Mouse (Mus musculus): ENCODE results near the gene Nckipsd. TPM values are rescaled to one million over a fixed set of nuclear protein-coding genes. Genes with fewer than 3 reads are reported as not detected.

The Nckipsd gene
- polyA plus RNA-seq, 1 experiment from 2014 or later, result 20.7 TPM

DNA sequence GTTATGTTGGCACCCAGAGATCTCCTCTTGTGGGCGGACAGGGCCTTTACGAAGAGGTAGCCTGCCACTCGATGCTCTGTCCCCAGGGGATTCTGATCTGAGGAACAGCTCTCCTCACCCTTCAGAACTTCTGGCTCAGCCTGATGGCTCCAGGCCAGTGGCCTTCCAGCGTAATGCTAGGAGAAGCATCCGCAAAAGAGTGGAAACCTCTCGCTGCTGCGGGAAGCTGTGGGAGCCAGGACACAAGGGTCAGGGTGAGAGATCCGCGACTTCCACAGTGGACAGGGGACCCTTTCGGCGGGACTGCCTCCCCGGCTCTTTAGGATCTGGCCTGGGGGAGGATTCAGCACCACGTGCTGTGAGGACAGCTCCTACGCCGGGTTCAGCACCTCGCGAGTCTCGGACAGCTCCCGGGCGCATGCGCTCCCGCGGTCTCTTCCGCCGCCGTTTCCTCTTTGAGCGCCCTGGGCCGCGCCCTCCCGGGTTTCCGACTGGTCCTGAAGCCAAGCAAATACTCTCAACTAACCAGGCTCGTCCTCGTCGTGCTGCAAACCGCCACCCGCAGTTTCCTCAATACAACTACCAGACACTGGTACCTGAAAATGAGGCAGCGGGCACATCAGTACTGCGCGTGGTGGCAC is 18.7 kb downstream of the Nckipsd start:
- no peak for ATAC-seq (ENCODE audit: low read depth)
- no peaks in the 10 kb centered on the region for H3K9me3 ChIP-seq
- H3K27ac ChIP-seq (replicated peaks), result peak overlapping the region; percentile 87
- peaks cover 66% of the 10 kb centered on the region for H3K27me3 ChIP-seq
- H3K36me3 ChIP-seq, result peaks cover 35% of the 10 kb centered on the region
- WGBS, result 1% methylated on average over 39 of the region's 39 CpGs
- peak overlapping the region; percentile 74 for H3K4me3 ChIP-seq
- H3K9ac ChIP-seq, result peak overlapping the region; percentile 91
- peak overlapping the region; percentile 97 for H3K4me2 ChIP-seq
- H3K4me1 ChIP-seq (replicated peaks), result peaks cover 72% of the 10 kb centered on the region

GRCm38 (mm10) chr9:108827454-108827853 is 19.3 kb downstream of the Nckipsd start:
- Histone ChIP-seq H3K36me3 (peaks cover 41% of the 10 kb centered on the region), H3K4me3 (peak overlapping the region; percentile 74), H3K27ac (replicated peaks) (peak overlapping the region; percentile 87), H3K4me2 (peak overlapping the region; percentile 97), H3K27me3 (peaks cover 69% of the 10 kb centered on the region), H3K4me1 (replicated peaks) (peaks cover 79% of the 10 kb centered on the region), H3K9me3 (no peaks in the 10 kb centered on the region), H3K9ac (peak overlapping the region; percentile 91)
- 13% methylated on average over 34 of the region's 34 CpGs for WGBS
- no peak for ATAC-seq (ENCODE audit: low read depth)

DNA sequence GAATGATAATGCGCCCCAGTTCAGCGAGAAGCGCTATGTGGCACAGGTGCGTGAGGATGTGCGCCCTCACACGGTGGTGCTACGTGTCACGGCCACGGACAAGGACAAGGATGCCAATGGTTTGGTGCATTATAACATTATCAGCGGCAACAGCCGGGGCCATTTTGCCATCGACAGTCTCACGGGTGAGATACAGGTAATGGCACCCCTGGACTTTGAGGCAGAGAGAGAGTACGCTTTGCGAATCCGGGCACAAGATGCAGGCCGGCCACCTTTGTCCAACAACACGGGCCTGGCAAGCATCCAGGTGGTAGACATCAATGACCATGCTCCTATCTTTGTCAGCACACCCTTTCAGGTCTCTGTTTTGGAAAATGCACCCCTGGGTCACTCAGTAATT is 19.7 kb downstream of the Nckipsd start:
- Histone ChIP-seq H3K36me3 (peaks cover 46% of the 10 kb centered on the region), H3K27ac (replicated peaks) (no peak overlapping the region), H3K4me1 (replicated peaks) (peaks cover 83% of the 10 kb centered on the region), H3K4me3 (peak overlapping the region; percentile 74), H3K27me3 (peaks cover 68% of the 10 kb centered on the region), H3K9ac (peak overlapping the region; percentile 91), H3K4me2 (peak overlapping the region; percentile 97), H3K9me3 (no peaks in the 10 kb centered on the region)
- 59% methylated on average over 18 of the region's 18 CpGs for WGBS
- no peak for ATAC-seq (ENCODE audit: low read depth)

DNA sequence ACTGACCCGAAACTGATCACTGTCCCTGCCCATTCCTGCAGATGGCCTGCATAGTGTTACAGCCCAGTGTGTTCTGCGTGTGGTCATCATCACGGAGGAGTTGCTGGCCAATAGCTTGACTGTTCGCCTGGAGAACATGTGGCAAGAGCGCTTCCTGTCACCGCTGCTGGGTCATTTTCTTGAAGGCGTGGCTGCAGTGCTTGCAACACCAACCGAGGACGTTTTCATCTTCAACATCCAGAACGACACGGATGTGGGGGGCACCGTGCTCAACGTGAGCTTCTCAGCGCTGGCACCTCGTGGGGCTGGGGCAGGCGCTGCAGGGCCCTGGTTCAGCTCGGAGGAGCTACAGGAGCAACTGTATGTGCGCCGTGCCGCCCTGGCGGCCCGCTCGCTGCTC is 23.5 kb downstream of the Nckipsd start:
- 8% methylated on average over 23 of the region's 23 CpGs for WGBS
- Histone ChIP-seq H3K4me2 (peak overlapping the region; percentile 74), H3K4me3 (peak overlapping the region; percentile 38), H3K4me1 (replicated peaks) (peaks cover 66% of the 10 kb centered on the region), H3K27ac (replicated peaks) (no peak overlapping the region), H3K27me3 (peaks cover 61% of the 10 kb centered on the region), H3K9ac (peak overlapping the region; percentile 49), H3K9me3 (no peaks in the 10 kb centered on the region), H3K36me3 (peaks cover 83% of the 10 kb centered on the region)
- ATAC-seq (ENCODE audit: low read depth), result no peak

DNA sequence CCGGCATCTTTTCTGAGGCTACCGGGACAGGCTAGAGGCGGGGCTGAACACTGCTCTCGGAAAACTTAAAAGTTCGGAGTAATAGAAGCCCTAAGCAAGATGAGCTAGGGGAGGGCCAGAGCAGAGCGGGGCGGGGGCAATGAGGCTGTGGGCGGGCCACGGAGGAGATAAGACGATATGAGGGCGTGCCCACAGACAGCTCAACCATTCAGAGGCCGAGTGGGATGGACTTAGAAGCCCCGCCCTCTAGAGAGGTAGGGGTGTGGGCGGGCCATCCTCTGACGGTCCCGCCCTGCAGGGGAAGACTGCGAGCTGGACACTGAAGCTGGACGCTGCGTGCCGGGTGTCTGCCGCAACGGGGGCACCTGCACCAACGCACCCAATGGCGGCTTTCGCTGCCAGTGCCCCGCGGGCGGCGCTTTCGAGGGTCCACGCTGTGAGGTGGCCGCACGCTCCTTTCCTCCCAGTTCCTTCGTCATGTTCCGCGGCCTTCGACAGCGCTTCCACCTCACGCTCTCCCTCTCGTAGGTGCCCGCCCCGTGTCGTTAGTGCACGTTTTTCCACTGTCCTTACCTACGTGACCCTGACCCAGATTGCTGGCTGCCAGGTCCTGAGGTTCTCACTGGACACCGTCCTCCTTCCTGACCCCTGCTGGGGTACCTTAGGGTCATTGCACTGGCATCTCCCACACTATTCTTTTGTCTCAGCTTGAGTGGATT is 24.4 kb downstream of the Nckipsd start:
- no peak overlapping the region for H3K27ac ChIP-seq (replicated peaks)
- H3K4me1 ChIP-seq (replicated peaks), result peaks cover 57% of the 10 kb centered on the region
- H3K36me3 ChIP-seq, result peaks cover 91% of the 10 kb centered on the region
- H3K27me3 ChIP-seq, result peaks cover 58% of the 10 kb centered on the region
- no peaks in the 10 kb centered on the region for H3K9me3 ChIP-seq
- peak; percentile 91 for ATAC-seq (ENCODE audit: low read depth)
- H3K9ac ChIP-seq, result peak overlapping the region; percentile 49; the same call in 1 of the 2 replicates
- H3K4me2 ChIP-seq, result peak overlapping the region; percentile 74
- H3K4me3 ChIP-seq, result peak overlapping the region; percentile 38
- WGBS, result 9% methylated on average over 46 of the region's 46 CpGs

DNA sequence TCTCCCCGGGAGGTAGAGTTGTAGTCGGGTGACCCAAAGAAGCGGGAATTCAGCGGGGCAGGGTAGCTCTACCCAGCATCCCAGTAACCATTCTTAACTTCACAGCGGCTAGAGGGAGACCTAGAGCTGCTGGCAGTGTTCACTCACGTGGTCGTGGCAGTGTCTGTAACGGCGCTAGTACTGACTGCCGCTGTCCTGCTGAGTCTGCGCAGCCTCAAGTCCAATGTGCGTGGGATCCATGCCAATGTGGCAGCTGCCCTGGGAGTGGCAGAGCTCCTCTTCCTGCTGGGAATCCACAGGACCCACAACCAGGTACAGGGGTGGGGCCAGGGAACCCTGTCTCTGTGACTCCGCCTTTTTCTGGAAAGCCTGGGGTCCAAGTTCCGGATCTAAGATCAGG is 34.8 kb downstream of the Nckipsd start:
- no peaks in the 10 kb centered on the region for H3K27me3 ChIP-seq
- peaks cover 100% of the 10 kb centered on the region for H3K36me3 ChIP-seq
- 0 out of 2 replicates have a peak, but pooled peaks cover 6% of the 10 kb centered on the region for H3K4me1 ChIP-seq (replicated peaks)
- peak overlapping the region; percentile 9 for H3K4me2 ChIP-seq
- H3K27ac ChIP-seq (replicated peaks), result no peak overlapping the region
- no peak overlapping the region for H3K9ac ChIP-seq
- no peaks in the 10 kb centered on the region for H3K9me3 ChIP-seq
- H3K4me3 ChIP-seq, result no peak overlapping the region
- 16% methylated on average over 14 of the region's 14 CpGs for WGBS
- ATAC-seq (ENCODE audit: low read depth), result peak; percentile 24; the same call in 1 of the 2 replicates

GRCm38 (mm10) chr9:108845390-108845789 is 37.2 kb downstream of the Nckipsd start:
- 66% methylated on average over 5 of the region's 5 CpGs for WGBS
- no peak overlapping the region for H3K27ac ChIP-seq (replicated peaks)
- H3K9ac ChIP-seq, result no peak overlapping the region
- no peaks in the 10 kb centered on the region for H3K27me3 ChIP-seq
- 0 out of 2 replicates have a peak, but pooled peaks cover 6% of the 10 kb centered on the region for H3K4me1 ChIP-seq (replicated peaks)
- H3K9me3 ChIP-seq, result no peaks in the 10 kb centered on the region
- no peak overlapping the region for H3K4me3 ChIP-seq
- ATAC-seq (ENCODE audit: low read depth), result no peak
- H3K36me3 ChIP-seq, result peaks cover 98% of the 10 kb centered on the region
- no peak overlapping the region for H3K4me2 ChIP-seq

- no peaks in the 10 kb centered on the region for H3K27me3 ChIP-seq
- WGBS, result 91% methylated on average over 4 of the region's 4 CpGs
- no peak overlapping the region for H3K9ac ChIP-seq
- H3K4me1 ChIP-seq (replicated peaks), result 0 out of 2 replicates have a peak, but pooled peaks cover 6% of the 10 kb centered on the region
- no peak overlapping the region for H3K4me2 ChIP-seq
- no peak overlapping the region for H3K27ac ChIP-seq (replicated peaks)
- peaks cover 95% of the 10 kb centered on the region for H3K36me3 ChIP-seq
- no peak overlapping the region for H3K4me3 ChIP-seq
- ATAC-seq (ENCODE audit: low read depth), result no peak
- no peaks in the 10 kb centered on the region for H3K9me3 ChIP-seq
These were observed 39.2 kb downstream of the Nckipsd start for GRCm38 (mm10) chr9:108847374-108847773.

- Histone ChIP-seq H3K4me3 (no peak overlapping the region), H3K4me1 (replicated peaks) (peaks cover 6% of the 10 kb centered on the region), H3K27ac (replicated peaks) (no peak overlapping the region), H3K27me3 (no peaks in the 10 kb centered on the region), H3K4me2 (no peak overlapping the region), H3K9me3 (no peaks in the 10 kb centered on the region), H3K36me3 (peaks cover 91% of the 10 kb centered on the region), H3K9ac (no peak overlapping the region)
- WGBS, result 83% methylated on average over 17 of the region's 17 CpGs
- no peak for ATAC-seq (ENCODE audit: low read depth)
These were observed 40.3 kb downstream of the Nckipsd start for GRCm38 (mm10) chr9:108848419-108848818.

DNA sequence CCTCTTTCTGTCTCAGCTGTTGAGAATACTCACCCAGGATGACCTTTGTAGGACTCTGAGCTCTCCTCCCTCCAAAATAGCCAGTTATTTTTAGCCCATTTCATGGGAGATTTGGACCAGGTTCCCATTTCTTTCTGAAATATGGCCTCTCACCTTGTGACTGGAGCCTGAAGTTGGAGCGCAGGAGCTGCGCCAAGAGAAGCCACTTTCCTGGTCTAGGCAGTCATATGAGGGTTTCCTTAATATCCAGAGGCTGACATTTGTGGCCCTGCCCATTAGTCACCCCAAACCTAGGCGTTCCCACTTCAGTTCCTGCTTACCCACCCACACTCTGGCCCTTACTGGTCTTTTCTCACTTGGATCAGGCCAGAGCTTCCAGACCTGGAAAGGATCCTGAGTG is 44.8 kb downstream of the Nckipsd start, which contains the start of gene Slc26a6:
TSS of gene Slc26a6 (plus strand) at position 308 of the 400 bp plus-strand sequence.
- no peak for ATAC-seq (ENCODE audit: low read depth)
- H3K36me3 ChIP-seq, result peaks cover 68% of the 10 kb centered on the region
- peak within 1 kb of the TSS; percentile 80 for H3K9ac ChIP-seq
- no peaks in the 10 kb centered on the region for H3K27me3 ChIP-seq
- 90% methylated on average over 3 of the region's 3 CpGs for WGBS
- H3K4me1 ChIP-seq (replicated peaks), result peaks cover 21% of the 10 kb centered on the region
- H3K4me2 ChIP-seq, result peak within 1 kb of the TSS; percentile 81
- H3K9me3 ChIP-seq, result no peaks in the 10 kb centered on the region
- peak within 1 kb of the TSS; percentile 71 for H3K4me3 ChIP-seq
- H3K27ac ChIP-seq (replicated peaks), result peak within 1 kb of the TSS; percentile 87

DNA sequence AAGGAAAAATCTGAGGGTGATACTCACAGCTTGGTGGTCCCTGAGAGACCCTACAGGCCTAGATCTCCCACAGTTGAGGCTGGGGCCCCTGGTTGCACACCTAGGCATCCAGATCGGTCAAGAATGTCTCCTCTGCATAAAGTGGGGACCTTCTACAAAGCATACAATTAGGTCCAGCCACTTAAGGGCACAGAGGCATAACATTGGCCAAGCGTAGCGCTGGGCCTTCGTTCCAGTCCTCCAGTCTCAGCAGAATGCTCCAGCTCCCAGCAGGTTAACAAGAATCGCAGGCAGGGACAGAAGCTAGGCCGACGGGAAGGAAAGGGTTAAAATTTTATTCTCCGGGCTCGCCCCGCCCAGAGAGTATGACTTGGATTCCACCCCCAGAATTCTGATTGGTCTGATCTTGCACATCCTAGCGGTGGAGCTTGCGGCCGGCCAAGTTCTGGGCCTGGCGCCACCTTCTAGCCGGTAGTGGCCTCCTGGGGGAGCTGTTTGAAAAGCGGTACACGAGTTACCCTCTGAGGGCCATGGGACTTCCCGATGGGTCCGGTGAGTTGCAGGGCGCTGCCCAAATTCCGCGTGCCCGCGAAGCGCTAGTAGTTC is 45.6 kb downstream of the Nckipsd start:
- WGBS, result 2% methylated on average over 25 of the region's 25 CpGs
- peak overlapping the region; percentile 80 for H3K9ac ChIP-seq
- H3K4me2 ChIP-seq, result peak overlapping the region; percentile 81
- H3K36me3 ChIP-seq, result peaks cover 68% of the 10 kb centered on the region
- peak; percentile 93 for ATAC-seq (ENCODE audit: low read depth)
- H3K27ac ChIP-seq (replicated peaks), result peak overlapping the region; percentile 87
- peak overlapping the region; percentile 71 for H3K4me3 ChIP-seq
- peaks cover 21% of the 10 kb centered on the region for H3K4me1 ChIP-seq (replicated peaks)
- H3K9me3 ChIP-seq, result no peaks in the 10 kb centered on the region
- no peaks in the 10 kb centered on the region for H3K27me3 ChIP-seq

DNA sequence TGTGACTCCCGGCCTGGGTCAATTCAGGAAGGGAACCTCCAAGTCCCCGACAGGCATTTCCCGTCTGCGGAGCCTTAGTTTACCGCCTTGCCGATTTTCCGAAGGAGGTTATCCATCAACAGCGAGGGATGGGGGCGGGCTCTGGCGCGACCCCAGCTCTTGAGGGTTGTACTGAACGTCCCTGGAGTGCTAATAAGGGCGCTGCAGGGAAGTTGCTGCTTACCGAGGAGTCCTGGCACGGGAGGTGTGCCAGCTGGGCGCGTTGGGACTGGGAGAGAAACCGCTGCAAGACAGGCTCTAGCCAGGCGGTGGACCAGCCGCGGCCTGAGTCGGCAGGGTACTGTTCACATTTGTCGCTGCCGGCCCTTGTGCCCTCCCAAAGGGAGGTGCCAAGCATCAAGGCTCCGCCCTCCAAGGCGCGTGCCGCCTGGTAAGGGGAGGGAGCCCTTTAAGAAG is 46.1 kb downstream of the Nckipsd start:
- no peaks in the 10 kb centered on the region for H3K9me3 ChIP-seq
- H3K4me2 ChIP-seq, result peak overlapping the region; percentile 81
- peak overlapping the region; percentile 71 for H3K4me3 ChIP-seq
- peak; percentile 82 for ATAC-seq (ENCODE audit: low read depth)
- peaks cover 21% of the 10 kb centered on the region for H3K4me1 ChIP-seq (replicated peaks)
- H3K27me3 ChIP-seq, result no peaks in the 10 kb centered on the region
- H3K27ac ChIP-seq (replicated peaks), result peak overlapping the region; percentile 87
- WGBS, result under 1% methylated on average over 28 of the region's 28 CpGs
- H3K9ac ChIP-seq, result peak overlapping the region; percentile 80
- peaks cover 68% of the 10 kb centered on the region for H3K36me3 ChIP-seq
